Comparison of ENCODE assay signal across 8 mouse cellular contexts in genomic region chr16:30977186-30977585, GRCm38 (mm10).
DNase-seq lines count a peak whose midpoint lies in the region; ATAC-seq lines count a peak whose summit lies in the region.

No protein-coding gene starts in this region.

- H3K4me2 ChIP-seq in hindbrain, embryonic 12.5 days (replicated peaks), result peak overlapping the region; percentile 11; the same call in 1 of the 2 replicates

- H3K36me3 ChIP-seq in hindbrain, embryonic 12.5 days, result no peaks in the 10 kb centered on the region

- H3K27ac ChIP-seq in hindbrain, embryonic 12.5 days, result no peak overlapping the region

- H3K4me1 ChIP-seq in hindbrain, embryonic 12.5 days, result peaks cover 22% of the 10 kb centered on the region

- peak; percentile 88 for DNase-seq in MN1 (ENCODE audit: low spot score)
- peak; percentile 91 for DNase-seq in cerebellum, adult 9-11 months
- peak; percentile 89 for DNase-seq in frontal cortex, postnatal 10 days (ENCODE audit: low spot score in 2 of 2)
- DNase-seq in layer of hippocampus, postnatal 14 days (ENCODE audit: low spot score in 2 of 2), result peak; percentile 84 to 94
- DNase-seq in lung, postnatal 14 days, result peak; percentile 97
- peak; percentile 80 for DNase-seq in retina, adult 2 months (ENCODE audit: low read depth, low spot score)
- DNase-seq in thymus, postnatal 36 days, result peak; percentile 91 to 92

- no peaks in the 10 kb centered on the region for H3K9me3 ChIP-seq in hindbrain, embryonic 12.5 days (replicated peaks)

- under 1% methylated on average over 3 of the region's 3 CpGs for WGBS in hindbrain, embryonic 12.5 days

- no peaks in the 10 kb centered on the region for H3K27me3 ChIP-seq in hindbrain, embryonic 12.5 days

- H3K9ac ChIP-seq in hindbrain, embryonic 12.5 days, result no peak overlapping the region

- no peak overlapping the region for H3K4me3 ChIP-seq in hindbrain, embryonic 12.5 days

- peak; percentile 94 for ATAC-seq in hindbrain, embryonic 12.5 days (ENCODE audit: low FRiP score)
